Mouse (Mus musculus): Measurements from ENCODE around the gene Cyp4f16. TPM values are rescaled to one million over a fixed set of nuclear protein-coding genes. Genes with fewer than 3 reads are reported as not detected.
"Not testable (repeated sequence)": the region's sequence is repeated elsewhere in the genome, so short reads cannot be mapped to it uniquely, and the experiment has no call there.

Cyp4f16 gene
- 39.7 and 42.2 TPM in 2 replicates for polyA plus RNA-seq (2012; rRNA removed)

DNA sequence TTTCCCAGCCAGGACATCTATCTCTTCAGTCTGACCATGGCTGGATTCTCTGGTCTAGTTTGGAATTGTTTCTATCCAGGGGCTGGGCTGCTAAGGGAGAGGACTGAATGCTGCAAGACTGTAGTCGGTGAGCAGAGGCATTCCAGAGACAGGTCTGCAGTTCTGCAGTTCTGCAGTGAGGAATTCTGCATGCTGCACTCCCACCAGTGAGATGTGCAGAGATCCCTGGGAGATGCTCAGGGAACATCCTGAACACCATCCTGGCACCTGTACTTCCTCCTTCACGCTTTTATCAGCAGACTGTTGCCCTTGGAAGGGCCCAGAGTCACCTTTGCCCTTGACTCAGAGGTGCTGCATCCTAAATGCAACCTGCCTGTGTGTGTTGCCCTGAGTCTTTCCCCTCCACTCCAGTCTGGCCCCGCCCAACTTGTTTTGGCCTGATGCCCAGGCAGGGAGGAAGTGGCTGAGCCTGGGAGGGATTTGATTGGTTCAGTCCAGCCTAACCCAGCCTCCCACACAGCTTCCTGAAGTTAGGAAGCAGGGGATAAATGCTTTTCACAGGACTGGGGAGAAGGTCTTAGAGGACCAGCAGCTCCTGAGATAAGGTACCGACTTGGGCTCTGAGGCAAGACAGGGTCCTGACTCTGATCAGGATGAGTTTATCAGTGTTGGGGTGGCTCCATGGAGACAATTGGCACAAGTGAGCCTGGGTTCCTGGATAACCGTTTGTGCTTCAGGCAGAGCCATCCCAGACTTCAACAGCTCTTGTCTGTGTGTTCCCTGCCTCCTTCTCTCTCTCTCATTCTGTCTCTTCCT is at the start of gene Cyp4f16:
Gene Cyp4f16, plus strand, starts transcription at position 508 of the 816 bp plus-strand sequence.
- H3K27me3 ChIP-seq (ENCODE audit: control insufficient read depth, insufficient read depth, low read length); H3K36me3 ChIP-seq (ENCODE audit: control insufficient read depth, insufficient read depth, low read length); H3K27ac ChIP-seq (ENCODE audit: insufficient read depth, low read length): not testable (repeated sequence)
- DNase-seq (ENCODE audit: low read depth in 1 of 2, low spot score in 2 of 2), result peak in 1 of 2 experiments; percentile 72
- WGBS, result 8% methylated on average over 5 of the region's 5 CpGs
- Histone ChIP-seq H3K4me3 (ENCODE audit: extremely low read depth, insufficient read depth, insufficient read length) (peak within 1 kb of the TSS; percentile 52; the same call in 1 of the 2 replicates), H3K4me1 (ENCODE audit: control insufficient read depth, insufficient read depth, insufficient read length) (peaks cover 15% of the 10 kb centered on the region; the same call in 1 of the 2 replicates)

DNA sequence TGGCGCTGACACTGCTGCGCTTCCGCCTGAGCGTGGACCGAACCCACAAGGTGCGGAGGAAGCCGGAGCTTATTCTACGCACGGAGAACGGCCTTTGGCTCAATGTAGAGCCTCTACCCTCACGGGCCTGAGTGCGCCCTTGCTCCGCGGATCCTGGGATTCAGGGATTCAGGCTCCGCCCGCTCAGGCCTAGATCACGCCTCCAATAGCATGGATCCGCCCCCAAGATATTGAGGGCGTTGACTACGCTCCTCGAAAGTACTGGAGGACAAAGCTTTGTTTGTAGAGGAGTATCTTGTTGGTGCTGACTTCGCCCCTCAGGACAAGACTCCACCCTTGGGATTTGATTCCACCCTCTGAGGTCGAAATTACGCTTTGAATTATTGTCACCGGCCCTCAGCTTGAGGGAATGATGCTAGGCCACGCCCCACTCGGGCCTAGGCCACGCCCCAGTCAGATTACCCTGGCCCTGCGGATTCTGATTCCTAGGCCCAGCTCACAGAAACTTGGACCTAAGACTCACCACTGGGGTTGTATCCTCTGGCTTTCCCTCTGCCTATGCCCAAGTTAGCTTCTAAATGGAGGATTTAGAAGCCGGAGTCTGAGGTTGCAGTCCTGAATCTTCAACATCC is 43.9 kb upstream of the Cyp4f16 start:
- no peak for DNase-seq (ENCODE audit: low read depth in 1 of 2, low spot score in 2 of 2)

DNA sequence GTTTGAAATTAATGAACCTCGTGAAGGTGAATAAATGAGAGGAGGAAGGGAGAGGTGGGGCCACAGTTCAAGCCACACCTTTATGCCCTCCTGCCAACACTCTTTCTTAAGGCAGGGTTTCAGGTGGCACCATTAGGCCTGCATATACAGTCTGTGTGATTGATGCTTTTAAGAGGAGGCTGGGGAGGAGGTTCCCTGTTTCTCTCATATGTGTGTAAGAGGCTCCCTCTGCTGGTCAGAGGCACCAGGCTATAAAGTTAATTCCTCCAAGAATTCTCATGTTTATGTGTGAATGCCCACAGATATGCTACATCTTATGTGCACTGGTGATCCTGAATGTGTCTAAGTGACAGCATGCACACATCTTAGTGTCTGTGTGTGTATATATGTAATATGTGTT is 41.8 kb upstream of the Cyp4f16 start:
- WGBS, result 43% methylated on average over 1 of the region's 1 CpGs
- no peak overlapping the region for H3K27ac ChIP-seq (ENCODE audit: insufficient read depth, low read length)

More for the DNA sequence above, 43.9 kb upstream of the Cyp4f16 start:
- WGBS, result 21% methylated on average over 30 of the region's 30 CpGs
- Histone ChIP-seq H3K36me3 (ENCODE audit: control insufficient read depth, insufficient read depth, low read length) (no peaks in the 10 kb centered on the region), H3K4me1 (ENCODE audit: control insufficient read depth, insufficient read depth, insufficient read length) (no peaks in the 10 kb centered on the region), H3K27me3 (ENCODE audit: control insufficient read depth, insufficient read depth, low read length) (no peaks in the 10 kb centered on the region), H3K4me3 (ENCODE audit: extremely low read depth, insufficient read depth, insufficient read length) (peak overlapping the region; percentile 39), H3K27ac (ENCODE audit: insufficient read depth, low read length) (no peak overlapping the region)
- TF ChIP-seq POLR2A (IDR thresholded peaks at IDR 0.05; ENCODE audit: low read depth, low read length) (no peak), CTCF (IDR thresholded peaks at IDR 0.05; ENCODE audit: extremely low read depth, insufficient read depth, insufficient read length, insufficient replicate concordance) (no peak)

DNA sequence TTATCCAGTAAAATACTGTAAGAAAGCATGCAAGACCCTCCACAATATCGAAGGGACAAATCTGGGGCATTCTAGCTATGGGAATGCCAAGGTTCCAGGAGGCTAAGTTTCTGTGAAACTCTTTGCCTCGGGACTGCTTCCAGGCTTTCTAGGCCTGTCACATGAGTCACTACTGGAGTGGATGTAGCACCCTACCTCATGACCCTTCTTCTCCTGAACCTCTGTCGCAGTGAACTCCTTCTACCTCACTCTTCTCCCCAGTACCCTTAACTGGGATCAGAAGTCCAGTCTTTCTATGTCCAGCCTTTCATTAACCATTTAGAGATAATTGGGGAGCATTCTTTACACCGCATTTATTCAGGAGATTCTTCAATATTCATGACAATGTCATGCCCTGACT is 35.8 kb upstream of the Cyp4f16 start:
- not testable (repeated sequence) for H3K36me3 ChIP-seq (ENCODE audit: control insufficient read depth, insufficient read depth, low read length); DNase-seq (ENCODE audit: low read depth in 1 of 2, low spot score in 2 of 2); H3K27me3 ChIP-seq (ENCODE audit: control insufficient read depth, insufficient read depth, low read length); H3K4me3 ChIP-seq (ENCODE audit: extremely low read depth, insufficient read depth, insufficient read length); H3K4me1 ChIP-seq (ENCODE audit: control insufficient read depth, insufficient read depth, insufficient read length); H3K27ac ChIP-seq (ENCODE audit: insufficient read depth, low read length)
- WGBS, result 90% methylated on average over 4 of the region's 4 CpGs

More for the DNA sequence above, 41.8 kb upstream of the Cyp4f16 start:
- Histone ChIP-seq H3K4me3 (ENCODE audit: extremely low read depth, insufficient read depth, insufficient read length) (no peak overlapping the region), H3K36me3 (ENCODE audit: control insufficient read depth, insufficient read depth, low read length) (no peaks in the 10 kb centered on the region), H3K27me3 (ENCODE audit: control insufficient read depth, insufficient read depth, low read length) (no peaks in the 10 kb centered on the region), H3K4me1 (ENCODE audit: control insufficient read depth, insufficient read depth, insufficient read length) (no peaks in the 10 kb centered on the region)
- TF ChIP-seq POLR2A (IDR thresholded peaks at IDR 0.05; ENCODE audit: low read depth, low read length) (no peak), CTCF (IDR thresholded peaks at IDR 0.05; ENCODE audit: extremely low read depth, insufficient read depth, insufficient read length, insufficient replicate concordance) (peak; percentile 56; the same call in 1 of the 2 replicates)
- DNase-seq (ENCODE audit: low read depth in 1 of 2, low spot score in 2 of 2), result peak; percentile 49 to 50

DNA sequence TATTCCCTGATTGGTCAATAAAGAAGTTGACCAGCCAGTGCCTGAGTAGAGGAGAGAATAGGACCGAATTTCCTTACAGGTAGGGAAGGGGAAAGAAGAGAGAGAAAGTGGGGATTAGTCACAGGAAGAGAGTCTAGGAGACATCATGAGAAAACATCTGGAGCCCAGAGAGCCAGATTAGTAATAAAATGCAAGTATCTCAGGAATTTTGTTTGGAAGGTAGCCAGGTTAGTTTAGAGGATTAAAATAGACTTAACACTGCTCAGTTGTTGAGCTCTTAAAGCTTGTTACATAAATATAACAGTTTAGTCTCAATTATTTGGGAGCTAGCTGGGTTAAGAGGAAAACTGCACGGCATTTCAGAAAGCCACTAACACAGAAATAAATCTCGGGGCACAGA is 35.3 kb upstream of the Cyp4f16 start:
- WGBS, result 80% methylated on average over 3 of the region's 3 CpGs

DNA sequence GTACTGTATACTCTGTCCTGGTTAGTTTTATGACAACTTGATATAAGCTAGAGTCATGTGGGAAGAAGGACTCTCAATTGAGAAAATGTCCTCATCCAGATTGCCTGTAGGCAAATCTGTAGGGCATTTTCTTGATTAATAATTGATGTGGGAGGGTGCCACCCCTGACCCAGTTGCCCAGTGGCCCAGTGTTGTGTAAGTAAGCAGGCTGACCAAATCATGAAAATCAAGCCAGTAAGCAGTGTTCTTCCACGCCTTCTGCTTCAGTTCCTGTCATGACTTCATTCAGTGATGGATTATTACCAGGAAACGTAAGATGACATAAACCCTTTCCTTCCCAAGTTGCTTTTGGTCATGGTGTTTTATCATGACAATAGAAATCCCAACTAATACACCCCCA is 33.2 kb upstream of the Cyp4f16 start:
- no peaks in the 10 kb centered on the region for H3K36me3 ChIP-seq (ENCODE audit: control insufficient read depth, insufficient read depth, low read length)
- no peaks in the 10 kb centered on the region for H3K27me3 ChIP-seq (ENCODE audit: control insufficient read depth, insufficient read depth, low read length)
- H3K4me1 ChIP-seq (ENCODE audit: control insufficient read depth, insufficient read depth, insufficient read length), result peaks cover 4% of the 10 kb centered on the region; the same call in 1 of the 2 replicates
- H3K4me3 ChIP-seq (ENCODE audit: extremely low read depth, insufficient read depth, insufficient read length), result no peak overlapping the region
- no peak for DNase-seq (ENCODE audit: low read depth in 1 of 2, low spot score in 2 of 2)
- H3K27ac ChIP-seq (ENCODE audit: insufficient read depth, low read length), result no peak overlapping the region
- no peak for TF ChIP-seq CTCF (IDR thresholded peaks at IDR 0.05; ENCODE audit: extremely low read depth, insufficient read depth, insufficient read length, insufficient replicate concordance)
- no peak for TF ChIP-seq POLR2A (IDR thresholded peaks at IDR 0.05; ENCODE audit: low read depth, low read length)
- 83% methylated on average over 2 of the region's 2 CpGs for WGBS

More for the DNA sequence above, 35.3 kb upstream of the Cyp4f16 start:
- TF ChIP-seq CTCF (IDR thresholded peaks at IDR 0.05; ENCODE audit: extremely low read depth, insufficient read depth, insufficient read length, insufficient replicate concordance) (no peak), POLR2A (IDR thresholded peaks at IDR 0.05; ENCODE audit: low read depth, low read length) (no peak)
- DNase-seq (ENCODE audit: low read depth in 1 of 2, low spot score in 2 of 2), result no peak
- Histone ChIP-seq H3K27ac (ENCODE audit: insufficient read depth, low read length) (no peak overlapping the region), H3K36me3 (ENCODE audit: control insufficient read depth, insufficient read depth, low read length) (no peaks in the 10 kb centered on the region), H3K4me3 (ENCODE audit: extremely low read depth, insufficient read depth, insufficient read length) (no peak overlapping the region), H3K27me3 (ENCODE audit: control insufficient read depth, insufficient read depth, low read length) (no peaks in the 10 kb centered on the region), H3K4me1 (ENCODE audit: control insufficient read depth, insufficient read depth, insufficient read length) (no peaks in the 10 kb centered on the region; the same call in 1 of the 2 replicates)
